Mouse (Mus musculus) heart, postnatal 14 days (tissue): ENCODE data around the gene Ccdc93. TPM values are rescaled to one million over a fixed set of nuclear protein-coding genes. Genes with fewer than 3 reads are reported as not detected.
A peak's percentile ranks its signal among the peaks of the same experiment; 100 is the strongest.

ENCODE experiments used
- DNase-seq, 2 experiments: peaks; one replicate each; pipeline ENCODE4 v3.0.0; 2021 to 2022
- intact Hi-C: fragments of 180-260 bp; cut with DNase I; formaldehyde crosslinking; loops from one replicate; pipeline ENCODE4 v1.15.1; 2025
- total RNA-seq, 2 experiments: library from RNA; stranded (reverse); gene quantifications; 2 replicates each; pipeline ENCODE4 v1.2.3; 2021

Ccdc93 gene
- total RNA-seq, 2 experiments from 2014 or later = 14.3 to 15.9 TPM

GRCm38 (mm10) chr1:121440535-121441381 lies 9.9 kb downstream of the Ccdc93 start:
- DNase-seq = peak; percentile 58 to 73
- intact Hi-C loops = loop anchor here (5.0 kb wide), 1 partner anchor 47 kb away; no protein-coding TSS in a partner anchor

- intact Hi-C loops = loop anchor here (5.0 kb wide), 1 partner anchor 43 kb away; no protein-coding TSS in a partner anchor
These were observed 13.3 kb downstream of the Ccdc93 start for GRCm38 (mm10) chr1:121444147-121444546.

GRCm38 (mm10) chr1:121447216-121447615 lies 16.4 kb downstream of the Ccdc93 start:
- DNase-seq = no peak
- intact Hi-C loops = no loop called here

More at GRCm38 (mm10) chr1:121444147-121444546, 13.3 kb downstream of the Ccdc93 start:
- DNase-seq = no peak

- no peak for DNase-seq
- intact Hi-C loops = no loop called here
These were observed 17.3 kb downstream of the Ccdc93 start for GRCm38 (mm10) chr1:121448166-121448565.

- DNase-seq = no peak
- intact Hi-C loops = no loop called here
These were observed 20.2 kb downstream of the Ccdc93 start for GRCm38 (mm10) chr1:121451009-121451408.

GRCm38 (mm10) chr1:121452498-121452897 lies 21.6 kb downstream of the Ccdc93 start:
- intact Hi-C loops = no loop called here
- no peak for DNase-seq

- intact Hi-C loops = no loop called here
- no peak for DNase-seq
These were observed 22.2 kb downstream of the Ccdc93 start for GRCm38 (mm10) chr1:121453053-121453452.

GRCm38 (mm10) chr1:121454951-121455350 lies 24.1 kb downstream of the Ccdc93 start:
- DNase-seq = no peak
- intact Hi-C loops = no loop called here

- DNase-seq = no peak
- intact Hi-C loops = no loop called here
These were observed 29.2 kb downstream of the Ccdc93 start for GRCm38 (mm10) chr1:121460077-121460476.

- intact Hi-C loops = no loop called here
- no peak for DNase-seq
These were observed 31.0 kb downstream of the Ccdc93 start for GRCm38 (mm10) chr1:121461895-121462294.

- DNase-seq = no peak
- intact Hi-C loops = no loop called here
These were observed 31.8 kb downstream of the Ccdc93 start for GRCm38 (mm10) chr1:121462643-121463042.

- DNase-seq = no peak
- intact Hi-C loops = no loop called here
These were observed 33.0 kb downstream of the Ccdc93 start for GRCm38 (mm10) chr1:121463806-121464205.

- DNase-seq = no peak
- intact Hi-C loops = no loop called here
These were observed 35.4 kb downstream of the Ccdc93 start for GRCm38 (mm10) chr1:121466276-121466675.

- intact Hi-C loops = no loop called here
- DNase-seq = no peak
These were observed 37.4 kb downstream of the Ccdc93 start for GRCm38 (mm10) chr1:121468271-121468670.

GRCm38 (mm10) chr1:121471503-121471902 lies 40.7 kb downstream of the Ccdc93 start:
- intact Hi-C loops = no loop called here
- no peak for DNase-seq

GRCm38 (mm10) chr1:121477716-121478115 lies 46.9 kb downstream of the Ccdc93 start:
- DNase-seq = no peak

GRCm38 (mm10) chr1:121478284-121478980 lies 47.6 kb downstream of the Ccdc93 start:
- intact Hi-C loops = no loop called here
- DNase-seq = no peak

More at GRCm38 (mm10) chr1:121477716-121478115, 46.9 kb downstream of the Ccdc93 start:
- intact Hi-C loops = no loop called here

- no peak for DNase-seq
- intact Hi-C loops = no loop called here
These were observed 48.6 kb downstream of the Ccdc93 start for GRCm38 (mm10) chr1:121479403-121479802.

- DNase-seq = no peak
These were observed 52.2 kb downstream of the Ccdc93 start for GRCm38 (mm10) chr1:121483091-121483490.

GRCm38 (mm10) chr1:121486803-121487202 lies 56.0 kb downstream of the Ccdc93 start:
- DNase-seq = no peak
- intact Hi-C loops = loop anchor here (5.0 kb wide), 1 partner anchor 45 kb away; no protein-coding TSS in a partner anchor

More at GRCm38 (mm10) chr1:121483091-121483490, 52.2 kb downstream of the Ccdc93 start:
- intact Hi-C loops = no loop called here

GRCm38 (mm10) chr1:121490241-121490640 lies 59.4 kb downstream of the Ccdc93 start:
- peak; percentile 14 to 20 for DNase-seq
- intact Hi-C loops = no loop called here
